In the genomic region with DNA sequence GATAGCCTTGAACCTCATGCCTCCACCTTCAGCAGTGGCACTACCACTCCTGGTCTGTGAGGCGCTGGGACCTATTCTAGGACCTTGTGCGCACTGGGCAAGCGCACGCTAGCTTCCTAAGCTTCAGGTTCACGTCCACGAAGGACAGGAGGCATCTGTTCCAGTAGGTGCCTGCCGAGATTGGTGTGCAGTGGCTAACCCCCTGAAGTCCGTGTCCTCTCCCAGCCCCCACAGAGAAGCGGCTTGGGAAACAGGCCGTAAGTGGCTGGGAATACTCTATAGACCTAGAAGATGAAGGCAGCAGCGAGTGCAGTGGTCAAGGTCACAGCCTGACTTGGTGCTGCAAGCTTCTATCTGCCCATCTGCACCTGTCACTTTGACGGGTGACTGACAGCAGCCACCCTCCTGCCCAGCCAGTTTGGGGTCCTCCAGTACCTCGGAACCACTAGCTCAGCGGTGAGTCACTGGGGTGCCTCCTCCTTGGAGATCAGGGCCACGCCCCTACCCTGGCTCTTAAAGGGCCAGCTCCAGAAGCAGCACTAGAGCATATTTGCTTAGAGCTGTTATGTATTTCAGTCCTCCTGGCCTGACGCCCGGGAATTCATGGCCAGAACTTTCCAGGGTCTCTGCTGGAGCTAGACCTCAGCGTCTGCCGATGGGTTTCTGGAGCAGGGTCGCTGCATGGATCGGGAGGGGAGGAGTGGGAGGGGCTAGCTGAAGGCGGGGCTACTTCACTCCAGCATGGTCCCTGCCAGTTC, we compare ENCODE assay signal across 8 mouse cellular contexts. TPM values are rescaled to one million over a fixed set of nuclear protein-coding genes. Genes with fewer than 3 reads are reported as not detected.
DNase-seq lines count a peak whose midpoint lies in the region; ATAC-seq and TF ChIP-seq lines count a peak whose summit lies in the region.

No protein-coding gene starts in this region.

- peak overlapping the region; percentile 55 for H3K27ac ChIP-seq in cortical plate, adult 2 months (ENCODE audit: insufficient read depth, low read length)
- peak overlapping the region; percentile 59 for H3K27ac ChIP-seq in intestine, embryonic 15.5 days

- H3K4me1 ChIP-seq in cortical plate, adult 2 months (ENCODE audit: control insufficient read depth, insufficient read depth, low read length) = peaks cover 26% of the 10 kb centered on the region
- H3K4me1 ChIP-seq in intestine, embryonic 15.5 days (replicated peaks) = peaks cover 59% of the 10 kb centered on the region

- WGBS in intestine, embryonic 15.5 days = 13% methylated on average over 22 of the region's 22 CpGs

- no peaks in the 10 kb centered on the region for H3K27me3 ChIP-seq in intestine, embryonic 15.5 days (replicated peaks)

- TF ChIP-seq CTCF in cortical plate, adult 2 months (IDR thresholded peaks at IDR 0.05; ENCODE audit: extremely low read depth, insufficient read depth, low read length) = no peak

- peak; percentile 72 for ATAC-seq in intestine, embryonic 15.5 days
- ATAC-seq in megakaryocyte-erythroid progenitor cell, adult 5-6 weeks (replicated peaks; ENCODE audit: low FRiP score, low TSS enrichment, poor library complexity, severe bottlenecking) = peak; percentile 77
- ATAC-seq in erythroid progenitor cell, adult 5-6 weeks (replicated peaks; ENCODE audit: low FRiP score, poor library complexity, severe bottlenecking) = no peak

- peak overlapping the region; percentile 47 for H3K4me3 ChIP-seq in cortical plate, adult 2 months (ENCODE audit: insufficient read depth, low read length)
- H3K4me3 ChIP-seq in intestine, embryonic 15.5 days (replicated peaks) = peak overlapping the region; percentile 46

- H3K9me3 ChIP-seq in intestine, embryonic 15.5 days = no peaks in the 10 kb centered on the region

- peak; percentile 89 for DNase-seq in adrenal gland, adult 2 months
- peak; percentile 60 to 74 for DNase-seq in gastrocnemius, postnatal 4 days (ENCODE audit: low spot score in 2 of 2)
- DNase-seq in left cerebral cortex, postnatal 36 days (ENCODE audit: low spot score in 2 of 2) = peak; percentile 77 to 78
- peak; percentile 77 to 85 for DNase-seq in right cerebral cortex, postnatal 36 days (ENCODE audit: low spot score in 2 of 2)

- TF ChIP-seq POLR2A in cortical plate, adult 2 months (IDR thresholded peaks at IDR 0.05; ENCODE audit: extremely low read depth, insufficient read depth, low read length) = peak; percentile 67; the same call in 1 of the 2 replicates

- intact Hi-C loops in left cerebral cortex, postnatal 36 days (cut with DNase I) = no loop called here

- no peaks in the 10 kb centered on the region for H3K36me3 ChIP-seq in intestine, embryonic 15.5 days

- H3K4me2 ChIP-seq in intestine, embryonic 15.5 days (replicated peaks) = peak overlapping the region; percentile 91

- H3K9ac ChIP-seq in intestine, embryonic 15.5 days = peak overlapping the region; percentile 40

RNA-seq across cellular contexts. Expression of gene Ncs1, which starts 13.2 kb away (rescaled TPM):
- total RNA-seq in adrenal gland, adult 2 months (2021) = 10 to 100 TPM in 1 of 2 experiments, 1 to 10 TPM in 1; 3.0 to 12.8 TPM
- 2.9 and 3.9 TPM in 2 replicates for polyA plus RNA-seq in adrenal gland, adult 2 months (2012; rRNA removed)
- polyA plus RNA-seq in cortical plate, adult 2 months (2012; rRNA removed) = 167 and 176 TPM in 2 replicates
- total RNA-seq in gastrocnemius, postnatal 4 days (2021) = 10 to 100 TPM; 28.9 to 34.5 TPM
- polyA plus RNA-seq in intestine, embryonic 15.5 days (2015; fragmentation: Nextera tagmentation; extraction: Ambion mirVana) = 23.9 and 25.0 TPM in 2 replicates
- 100 to 1,000 TPM; 210 to 221 TPM for total RNA-seq in left cerebral cortex, postnatal 36 days (2021)
- 1.5 and 1.7 TPM in 2 replicates for total RNA-seq in megakaryocyte-erythroid progenitor cell, adult 5-6 weeks (2014; fragmentation: Nextera tagmentation)
- 0.99 and 1.6 TPM in 2 replicates for total RNA-seq in megakaryocyte-erythroid progenitor cell, adult 5-6 weeks (2017)
- total RNA-seq in erythroid progenitor cell, adult 5-6 weeks (2015; ENCODE audit: low replicate concordance) = not detected in 2 replicates
- total RNA-seq in erythroid progenitor cell, adult 5-6 weeks (2017; ENCODE audit: low replicate concordance) = 0.39 TPM in 1 of 2 replicates, not detected in the other

RNA-seq across cellular contexts. Expression of gene Hmcn2, which starts 55.4 kb away (rescaled TPM):
- under 1 TPM; 0.93 to 0.95 TPM for total RNA-seq in adrenal gland, adult 2 months (2021)
- polyA plus RNA-seq in adrenal gland, adult 2 months (2012; rRNA removed) = 8.3 and 9.4 TPM in 2 replicates
- polyA plus RNA-seq in cortical plate, adult 2 months (2012; rRNA removed) = 1.5 TPM in 2 replicates
- total RNA-seq in gastrocnemius, postnatal 4 days (2021) = 10 to 100 TPM; 45.3 to 47.6 TPM
- 3.3 and 4.2 TPM in 2 replicates for polyA plus RNA-seq in intestine, embryonic 15.5 days (2015; fragmentation: Nextera tagmentation; extraction: Ambion mirVana)
- under 1 TPM; 0.54 TPM for total RNA-seq in left cerebral cortex, postnatal 36 days (2021)
- 0.85 TPM in 1 of 2 replicates, not detected in the other for total RNA-seq in megakaryocyte-erythroid progenitor cell, adult 5-6 weeks (2014; fragmentation: Nextera tagmentation)
- total RNA-seq in megakaryocyte-erythroid progenitor cell, adult 5-6 weeks (2017) = not detected in 2 replicates
- not detected in 2 replicates for total RNA-seq in erythroid progenitor cell, adult 5-6 weeks (2015; ENCODE audit: low replicate concordance)
- not detected in 2 replicates for total RNA-seq in erythroid progenitor cell, adult 5-6 weeks (2017; ENCODE audit: low replicate concordance)

Comparison
In these comparisons a context has a peak if more than half of its experiments do, and no peak if none do; other contexts are left out.
1. RNA of gene Ncs1, which starts 13.2 kb away (total RNA-seq): 210 to 221 TPM in left cerebral cortex, postnatal 36 days; 28.9 to 34.5 TPM in gastrocnemius, postnatal 4 days, 3.0 to 12.8 TPM in adrenal gland, adult 2 months, 0.99 to 1.7 TPM in megakaryocyte-erythroid progenitor cell, adult 5-6 weeks and 0.39 TPM in erythroid progenitor cell, adult 5-6 weeks; every median in the first group is over 4 times any median in the second.
2. RNA of gene Hmcn2, which starts 55.4 kb away (total RNA-seq): 45.3 to 47.6 TPM in gastrocnemius, postnatal 4 days; 0.93 to 0.95 TPM in adrenal gland, adult 2 months, 0.85 TPM in megakaryocyte-erythroid progenitor cell, adult 5-6 weeks, 0.54 TPM in left cerebral cortex, postnatal 36 days and not detected in erythroid progenitor cell, adult 5-6 weeks; every median in the first group is over 10 times any median in the second.
3. Peak in every context shown above with its lines, with median percentiles within 50 percentile points of each other: DNase-seq.